Mouse (Mus musculus): ENCODE results near the gene Kdelr3.

DNA sequence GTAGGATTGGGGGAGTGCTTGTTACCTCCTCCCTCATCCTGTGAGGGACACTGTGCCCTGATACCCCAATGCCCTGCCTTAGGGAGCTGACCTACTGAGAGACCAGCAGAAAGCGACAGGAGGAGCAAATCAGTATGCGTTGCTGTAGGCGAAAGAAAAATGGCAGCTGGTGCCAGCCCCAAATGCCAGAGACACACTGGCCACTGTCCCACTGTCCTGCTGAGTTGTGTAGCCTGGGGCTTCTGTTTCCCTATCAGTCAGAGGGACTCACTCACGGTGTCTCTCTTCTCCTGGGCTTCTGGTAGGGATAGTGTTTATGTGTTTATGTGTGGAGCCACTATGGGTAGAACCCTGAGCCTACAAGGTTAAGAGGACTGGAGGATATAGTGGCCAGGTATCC lies 1.5 kb downstream of the Kdelr3 start:
- no peak for TF ChIP-seq CTCF (IDR thresholded peaks at IDR 0.05; ENCODE audit: low read depth)
- TF ChIP-seq EP300 (optimal IDR thresholded peaks at IDR 0.05) = no peak
